Mouse (Mus musculus) bone marrow, adult 2 months (tissue): ENCODE data around the gene Stx18.

Experiments used
- CTCF ChIP-seq: fragments of 200-500 bp; IDR thresholded peaks from 2 replicates; pipeline ENCODE4 v1.5.1; 2011; ENCODE audit warnings: low read length, control low read depth; ENCODE audit not compliant: control insufficient read depth, insufficient read depth
- POLR2A ChIP-seq: fragments of 200-500 bp; IDR thresholded peaks from 2 replicates; pipeline ENCODE4 v1.6.1; 2011; ENCODE audit warnings: low read depth, mild to moderate bottlenecking, control low read depth, low read length, borderline replicate concordance; ENCODE audit not compliant: control insufficient read depth

DNA sequence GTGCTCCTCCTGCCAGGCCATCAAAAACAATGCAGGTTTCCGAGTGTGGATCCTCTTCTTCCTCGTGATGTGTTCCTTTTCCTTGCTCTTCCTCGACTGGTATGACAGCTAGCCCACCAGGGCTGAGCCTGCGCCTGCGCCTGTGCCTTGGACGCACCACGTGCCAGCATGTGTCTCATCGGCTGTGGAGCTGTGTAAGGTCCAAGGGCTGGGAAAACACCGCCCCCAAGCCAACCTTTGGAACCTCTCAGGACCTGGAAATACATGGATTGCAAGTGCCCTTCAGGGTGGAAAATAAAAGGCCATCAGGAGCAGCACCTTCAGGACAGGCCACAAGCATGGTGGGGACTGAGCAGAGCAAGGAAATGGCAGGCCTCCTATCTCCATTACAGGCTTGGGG lies 97.7 kb downstream of the Stx18 start:
- no peak for TF ChIP-seq CTCF
- TF ChIP-seq POLR2A = no peak
